Mouse (Mus musculus): ENCODE results near the gene Prkd2.

Gene Prkd2

DNA sequence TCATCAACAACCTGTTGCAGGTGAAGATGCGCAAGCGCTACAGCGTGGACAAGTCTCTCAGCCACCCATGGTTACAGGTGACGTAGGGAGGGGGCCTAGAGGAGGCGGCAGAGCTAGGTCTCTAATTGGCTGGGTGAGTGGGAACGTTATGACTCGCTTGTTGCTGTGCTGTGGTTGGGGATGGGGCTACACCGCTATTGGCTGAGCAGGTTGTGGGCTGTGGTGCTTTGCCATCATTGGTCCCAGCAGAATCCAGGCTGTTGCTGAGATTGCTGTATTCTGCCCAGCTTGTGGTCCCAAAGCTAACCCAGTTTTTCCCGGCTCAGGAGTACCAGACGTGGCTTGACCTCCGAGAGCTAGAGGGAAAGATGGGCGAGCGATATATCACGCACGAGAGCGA is 26.8 kb downstream of the Prkd2 start:
- no peak for DNase-seq (ENCODE audit: low spot score)

DNA sequence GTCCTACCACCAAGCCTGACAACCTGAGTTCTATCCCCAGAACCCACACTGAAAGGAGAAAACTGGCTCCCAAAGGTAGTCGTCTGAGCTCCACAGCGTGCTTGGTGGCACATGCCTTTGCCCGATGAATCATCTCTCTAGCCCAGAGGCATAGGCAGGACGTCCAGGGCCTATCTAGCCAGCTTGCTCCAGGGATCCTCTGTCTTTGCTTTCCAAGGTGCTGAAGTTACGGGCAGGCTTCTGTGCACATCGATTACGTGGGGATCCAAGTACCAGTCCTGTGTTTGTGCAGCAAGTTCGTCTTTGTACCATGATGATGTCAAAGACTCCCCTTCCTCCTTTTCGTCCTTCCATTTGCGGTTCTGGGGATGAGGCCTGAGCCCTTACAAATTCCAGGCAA is 28.9 kb downstream of the Prkd2 start:
- no peak for DNase-seq (ENCODE audit: low spot score)

DNA sequence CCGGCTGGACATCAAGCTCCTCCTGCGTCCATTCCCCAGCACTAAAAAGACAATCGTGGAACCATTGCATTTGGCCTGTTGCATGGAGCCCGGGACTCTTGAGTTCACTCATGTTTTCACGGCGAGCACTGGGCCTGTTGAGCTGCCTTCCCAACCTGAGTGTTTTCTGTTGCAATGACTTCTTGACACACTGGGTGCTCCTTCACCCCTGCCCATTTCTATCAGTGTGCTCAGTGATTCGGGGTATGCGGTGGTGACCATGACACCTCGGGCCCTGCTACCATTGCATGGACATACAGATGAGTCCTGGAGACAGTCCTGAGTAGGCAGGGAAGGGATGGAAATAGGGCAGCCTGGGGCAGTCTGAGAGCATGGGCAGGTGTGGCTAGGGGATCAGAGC is 29.8 kb downstream of the Prkd2 start:
- no peak for DNase-seq (ENCODE audit: low spot score)

DNA sequence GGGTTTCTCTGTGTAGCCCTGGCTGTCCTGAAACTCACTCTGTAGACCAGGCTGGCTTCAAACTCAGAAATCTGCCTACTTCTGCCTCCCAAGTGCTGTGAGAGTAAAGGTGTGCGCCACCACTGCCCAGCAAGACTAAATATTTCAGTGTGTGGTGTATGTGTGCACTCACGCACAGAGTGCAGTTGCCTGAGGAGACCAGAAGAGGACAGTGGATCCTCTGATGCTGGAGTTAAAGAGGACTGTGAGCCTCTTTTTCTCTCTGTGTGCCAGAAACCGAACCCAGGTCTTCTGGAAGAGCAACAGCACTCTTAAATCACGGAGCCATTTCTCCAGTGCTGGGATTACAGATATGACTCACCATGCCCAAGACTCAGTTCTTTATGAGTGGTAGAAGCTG is 30.7 kb downstream of the Prkd2 start:
- no peak for DNase-seq (ENCODE audit: low spot score)

DNA sequence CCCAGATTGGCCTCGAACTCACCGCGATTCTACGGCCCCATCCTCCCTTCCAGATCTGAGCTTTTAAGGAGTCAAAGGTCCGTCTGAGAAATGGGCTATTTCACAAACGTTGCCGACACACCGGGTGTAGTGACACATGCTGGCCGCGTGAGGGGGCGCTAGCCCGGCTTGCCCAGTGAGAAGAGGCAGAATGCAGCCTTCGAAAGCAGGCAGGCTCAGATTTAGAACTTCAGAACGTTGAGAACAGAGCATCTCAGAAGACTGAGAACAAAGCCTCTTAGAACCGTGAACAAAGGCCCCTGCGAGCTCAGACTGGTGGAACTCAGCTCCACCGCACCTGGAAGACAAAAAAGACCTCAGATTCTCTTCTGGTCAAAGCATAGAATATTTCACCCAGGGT is 31.5 kb downstream of the Prkd2 start:
- DNase-seq (ENCODE audit: low spot score), result peak; percentile 66

DNA sequence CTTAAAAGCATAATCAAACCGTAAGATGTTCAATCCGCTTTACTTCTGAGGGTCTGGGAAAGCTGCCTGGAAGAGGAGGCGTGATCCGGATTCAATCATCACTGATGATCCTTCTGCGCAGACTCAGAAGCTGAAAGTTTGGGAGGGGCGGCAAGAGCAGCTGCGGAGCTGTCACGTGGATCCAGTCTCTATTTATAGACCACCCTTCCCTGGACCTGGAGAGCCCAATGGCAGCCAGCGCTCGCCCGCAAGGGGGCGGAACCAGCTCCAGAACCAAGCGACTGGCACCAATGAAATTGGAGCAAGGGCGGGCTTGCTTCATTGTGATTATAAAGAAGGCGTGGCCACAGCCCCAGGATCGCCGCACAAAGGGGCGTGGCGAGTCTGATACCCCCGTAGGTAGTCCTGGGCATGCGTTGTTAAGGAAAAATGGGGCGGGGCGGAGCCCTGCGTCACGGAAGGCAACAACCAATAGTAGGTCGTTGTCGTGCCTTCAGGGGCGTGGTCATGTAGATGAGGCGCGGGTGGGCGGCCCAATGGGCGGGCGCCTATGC is 32.1 kb downstream of the Prkd2 start:
- DNase-seq (ENCODE audit: low spot score), result peak; percentile 98

DNA sequence AGATGAGACGGTGACA is 32.4 kb downstream of the Prkd2 start, which contains the start of gene Dact3:
Gene Dact3 (plus strand): TSS at position 8 of the 16 bp plus-strand sequence.
- DNase-seq (ENCODE audit: low spot score), result no peak

DNA sequence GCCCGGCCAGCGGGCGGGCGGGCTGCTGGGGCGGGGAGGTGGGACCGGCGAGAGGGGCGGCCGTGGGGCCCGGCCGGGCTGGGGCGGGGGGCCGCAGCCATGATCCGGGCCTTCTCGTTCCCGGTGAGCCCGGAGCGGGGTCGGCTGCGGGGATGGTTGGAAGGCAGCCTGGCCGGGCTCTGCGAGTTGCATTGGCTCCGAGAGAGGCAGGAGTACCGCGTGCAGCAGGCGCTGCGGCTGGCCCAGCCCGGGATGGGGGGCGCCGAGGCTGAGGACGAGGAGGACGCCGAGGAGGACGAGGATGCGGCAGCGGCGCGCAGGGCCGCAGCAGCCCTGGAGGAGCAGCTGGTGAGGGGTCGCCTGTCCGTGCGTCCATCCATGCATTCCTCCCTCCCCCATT is 32.6 kb downstream of the Prkd2 start:
- DNase-seq (ENCODE audit: low spot score), result no peak

DNA sequence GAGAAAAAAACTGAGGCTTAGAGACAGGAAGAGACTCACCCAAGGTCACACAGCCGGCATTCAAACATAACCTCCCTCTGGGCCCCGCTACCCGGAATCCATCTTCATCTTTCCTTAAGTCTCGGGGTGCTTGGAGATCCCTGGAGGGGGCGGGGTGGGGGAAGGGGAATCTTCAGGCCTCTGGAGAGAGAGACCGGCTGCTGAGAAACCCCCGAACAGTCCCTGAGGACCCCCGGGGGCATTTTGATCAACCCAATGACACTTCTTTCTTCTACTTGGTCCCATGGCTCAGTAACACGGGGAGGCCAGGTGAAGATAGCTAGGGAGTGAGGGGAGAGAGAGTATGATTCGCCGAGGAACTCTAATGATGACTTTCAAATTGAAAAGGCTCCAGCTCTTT is 33.3 kb downstream of the Prkd2 start:
- no peak for DNase-seq (ENCODE audit: low spot score)

DNA sequence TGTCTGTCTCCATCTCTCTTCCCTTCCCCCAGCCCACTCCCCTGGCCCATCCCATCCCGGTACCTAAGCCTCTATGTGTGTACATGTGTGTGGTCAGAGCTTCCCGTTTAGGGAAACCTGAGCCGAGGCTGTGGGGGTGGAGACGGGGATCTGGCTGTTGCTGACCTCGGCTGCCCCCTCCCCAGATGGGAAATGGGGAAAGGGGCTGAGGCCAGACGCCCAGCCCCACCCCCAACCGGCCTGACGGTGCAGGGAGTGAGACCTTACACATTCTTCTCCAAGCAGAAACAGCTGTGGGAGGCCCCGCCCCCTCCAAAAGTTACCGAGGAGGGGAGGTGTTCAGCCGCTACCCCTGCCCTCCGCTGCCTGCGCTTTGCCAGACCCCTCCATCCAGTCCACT is 33.9 kb downstream of the Prkd2 start:
- no peak for DNase-seq (ENCODE audit: low spot score)

DNA sequence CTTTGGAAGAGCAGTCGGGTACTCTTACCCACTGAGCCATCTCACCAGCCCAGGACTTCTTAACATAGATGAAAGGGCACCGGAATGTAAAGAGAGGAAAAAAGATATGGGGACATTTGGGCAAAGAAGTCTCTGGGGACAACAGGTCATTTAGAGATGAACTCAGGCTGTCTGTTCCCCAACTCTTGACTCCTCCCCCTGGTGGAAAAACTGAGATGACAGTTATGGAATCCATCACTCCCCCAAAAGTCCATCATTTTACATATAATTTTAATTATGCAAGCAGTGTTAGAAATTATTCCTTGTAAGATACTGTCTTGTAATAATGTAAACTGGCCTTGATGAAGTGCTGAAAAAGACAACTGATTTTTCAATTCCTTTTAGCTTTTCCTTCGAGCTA is 35.0 kb downstream of the Prkd2 start:
- DNase-seq (ENCODE audit: low spot score), result no peak

DNA sequence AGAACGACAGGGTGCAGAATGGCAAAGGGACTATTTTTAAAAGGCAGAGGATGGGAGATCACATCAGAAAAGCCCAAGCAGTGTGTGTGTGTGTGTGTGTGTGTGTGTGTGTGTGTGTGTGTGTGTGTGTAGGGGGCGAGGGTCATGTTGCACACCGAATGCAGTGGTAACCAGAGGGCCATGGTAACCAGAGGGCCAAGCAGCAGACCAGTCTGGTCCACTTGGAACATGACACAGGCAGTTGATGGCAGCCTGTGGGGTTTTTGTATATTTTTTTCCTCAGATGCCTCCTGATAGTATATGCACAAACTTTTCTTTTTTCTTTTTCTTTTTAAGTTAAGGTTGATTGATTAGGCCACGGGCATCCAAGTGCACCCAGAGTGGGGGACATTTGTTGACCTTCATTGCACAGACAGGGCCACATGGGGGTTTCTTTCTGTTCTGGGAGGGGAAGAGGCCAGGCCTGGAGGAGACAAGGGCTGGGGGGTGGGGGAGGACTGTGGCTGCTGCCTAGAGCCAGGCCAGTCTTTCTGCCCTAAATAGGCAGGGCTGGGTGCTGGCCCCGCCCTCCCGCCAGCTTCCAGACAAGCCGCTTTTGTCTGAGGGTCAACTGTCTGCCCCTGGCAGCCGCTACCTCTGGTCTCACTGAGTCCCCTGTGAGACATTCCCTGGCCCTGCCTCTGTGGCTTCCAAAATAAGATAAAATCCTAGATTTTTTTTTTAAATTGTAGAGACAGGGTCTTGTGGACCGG is 37.3 kb downstream of the Prkd2 start:
- DNase-seq (ENCODE audit: low spot score), result no peak

DNA sequence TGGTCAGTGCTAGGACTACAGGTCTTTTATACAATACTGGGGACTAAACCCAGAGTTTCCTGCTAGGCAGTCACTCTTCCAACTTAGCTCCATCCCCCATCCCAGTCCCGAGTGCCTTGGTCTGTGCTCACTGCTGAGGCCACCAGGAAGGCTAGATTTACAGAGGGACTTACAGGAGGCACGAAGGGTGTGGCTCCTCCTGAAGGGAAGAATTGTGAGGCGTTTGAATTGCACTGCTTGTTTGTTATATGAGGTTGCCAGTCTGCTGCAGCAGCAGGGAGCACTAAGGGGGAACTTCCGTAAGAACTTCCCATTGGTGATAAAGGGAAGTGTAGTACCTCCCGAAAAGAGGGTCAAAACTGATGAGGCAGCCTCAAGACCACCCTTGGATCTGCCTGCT is 37.9 kb downstream of the Prkd2 start:
- no peak for DNase-seq (ENCODE audit: low spot score)

DNA sequence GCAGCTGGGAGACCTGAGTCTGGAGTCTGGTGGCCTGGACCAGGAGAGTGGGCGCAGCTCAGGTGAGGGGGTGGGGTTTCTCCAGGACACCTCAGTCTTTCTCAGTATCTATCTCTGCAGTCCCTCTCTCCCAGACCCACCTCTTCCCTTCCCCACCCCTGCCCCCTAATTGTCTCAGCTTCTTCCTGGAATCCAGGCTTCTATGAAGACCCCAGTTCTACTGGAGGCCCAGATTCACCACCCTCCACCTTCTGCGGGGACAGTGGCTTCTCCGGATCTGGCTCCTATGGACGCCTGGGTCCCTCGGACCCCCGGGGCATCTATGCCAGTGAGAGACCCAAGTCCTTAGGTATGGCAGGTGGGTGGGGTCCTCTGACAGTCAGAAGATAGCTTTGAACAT is 40.5 kb downstream of the Prkd2 start:
- no peak for DNase-seq (ENCODE audit: low spot score)

DNA sequence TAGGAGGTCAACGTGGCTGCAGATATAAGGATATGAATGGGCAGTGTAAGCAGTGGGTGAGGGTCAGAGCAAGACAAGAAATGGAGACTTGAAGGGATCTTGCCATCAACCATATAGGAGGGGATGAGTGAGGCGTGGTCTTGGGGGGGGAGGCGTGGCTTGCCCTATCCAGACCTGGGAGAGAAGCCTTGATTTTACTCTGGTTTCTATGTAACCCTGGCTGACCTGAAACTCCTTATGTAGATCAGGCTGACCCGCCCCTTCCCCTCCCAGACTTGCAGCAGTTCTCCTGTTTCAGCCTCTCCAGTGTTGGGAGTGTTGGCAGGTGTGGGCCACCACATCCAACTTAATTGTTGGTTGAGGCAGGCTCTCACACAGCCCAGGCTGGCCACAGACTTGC is 41.6 kb downstream of the Prkd2 start:
- no peak for DNase-seq (ENCODE audit: low spot score)

DNA sequence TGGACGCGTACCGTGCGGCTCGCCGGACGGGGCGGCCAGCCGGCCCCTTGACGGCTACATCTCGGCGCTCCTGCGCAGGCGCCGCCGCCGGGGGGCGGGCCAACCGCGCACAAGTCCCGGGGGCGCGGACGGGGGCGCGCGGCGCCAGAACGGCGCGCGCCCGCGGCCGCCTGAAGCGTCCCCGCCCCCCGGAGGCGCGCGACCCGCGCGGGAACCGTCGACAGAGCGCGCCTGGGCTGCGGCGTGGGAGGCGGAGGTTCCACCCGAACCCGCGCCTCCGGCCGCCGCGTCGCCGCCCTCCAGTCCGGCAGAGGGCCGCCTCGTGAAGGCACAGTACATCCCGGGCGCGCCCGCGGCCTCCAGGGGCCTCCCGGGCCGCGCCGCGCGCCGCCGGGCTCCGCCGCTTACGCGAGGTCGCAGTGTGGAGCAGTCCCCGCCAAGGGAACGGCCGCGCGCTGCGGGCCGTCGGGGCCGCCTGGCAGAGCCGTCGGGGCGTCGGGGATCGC is 42.6 kb downstream of the Prkd2 start:
- no peak for DNase-seq (ENCODE audit: low spot score)

DNA sequence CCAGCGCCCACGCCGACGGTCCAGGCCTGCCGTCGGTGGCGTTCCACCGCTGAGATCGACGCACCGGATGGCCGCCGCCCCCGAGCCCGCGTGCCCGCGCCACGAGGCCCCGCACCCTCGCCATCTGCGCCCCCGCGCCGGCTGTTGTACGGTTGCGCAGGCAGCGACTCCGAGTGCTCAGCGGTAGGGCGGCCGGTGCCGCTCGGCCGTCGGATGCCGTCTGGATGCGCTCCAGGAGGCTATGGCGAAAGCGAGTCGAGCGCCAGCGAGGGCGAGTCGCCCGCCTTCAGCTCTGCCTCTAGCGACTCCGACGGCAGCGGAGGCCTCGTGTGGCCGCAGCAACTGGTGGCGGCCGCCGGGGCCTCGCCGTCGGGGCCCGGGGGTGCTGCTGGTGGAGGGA is 43.2 kb downstream of the Prkd2 start:
- no peak for DNase-seq (ENCODE audit: low spot score)

DNA sequence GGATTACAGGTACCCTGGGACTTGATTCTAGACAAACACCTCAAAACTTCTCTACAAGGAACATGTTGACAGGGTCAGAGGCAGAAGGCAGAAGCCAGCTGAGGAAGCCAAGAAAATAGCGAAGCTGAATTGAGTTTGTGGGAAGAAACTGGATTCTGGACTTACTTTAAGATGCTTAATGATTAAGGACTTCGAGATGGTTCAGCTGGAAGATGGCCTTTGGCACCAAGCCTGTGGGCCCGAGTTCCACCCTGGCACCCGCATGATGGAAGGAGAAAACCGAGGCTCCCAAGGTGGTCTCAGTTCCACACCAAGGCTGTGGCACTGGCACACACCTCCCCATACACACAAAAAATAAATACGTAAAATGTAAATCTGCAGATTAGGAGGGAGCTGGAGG is 47.8 kb downstream of the Prkd2 start:
- no peak for DNase-seq (ENCODE audit: low spot score)

DNA sequence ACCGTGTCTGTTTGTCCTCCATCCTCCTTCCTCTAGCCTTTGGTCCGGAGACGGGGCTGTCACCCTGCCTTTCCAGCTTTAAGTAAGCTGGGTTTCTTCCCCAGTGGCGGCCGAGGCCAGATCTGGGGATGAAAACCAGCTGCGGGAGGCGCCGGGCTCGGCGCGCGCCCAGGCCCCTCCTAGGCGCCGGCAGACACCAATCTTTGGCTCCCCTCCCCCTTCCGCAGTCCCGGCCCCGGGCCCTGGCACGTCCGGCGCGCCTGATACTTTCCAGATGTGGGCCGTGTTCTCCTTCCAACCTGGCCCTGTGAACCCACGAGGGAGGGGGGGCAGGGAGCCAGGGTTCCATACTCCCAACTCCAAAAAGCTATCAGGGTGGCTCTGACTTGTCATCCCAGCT is 48.2 kb downstream of the Prkd2 start:
- peak; percentile 76 for DNase-seq (ENCODE audit: low spot score)

DNA sequence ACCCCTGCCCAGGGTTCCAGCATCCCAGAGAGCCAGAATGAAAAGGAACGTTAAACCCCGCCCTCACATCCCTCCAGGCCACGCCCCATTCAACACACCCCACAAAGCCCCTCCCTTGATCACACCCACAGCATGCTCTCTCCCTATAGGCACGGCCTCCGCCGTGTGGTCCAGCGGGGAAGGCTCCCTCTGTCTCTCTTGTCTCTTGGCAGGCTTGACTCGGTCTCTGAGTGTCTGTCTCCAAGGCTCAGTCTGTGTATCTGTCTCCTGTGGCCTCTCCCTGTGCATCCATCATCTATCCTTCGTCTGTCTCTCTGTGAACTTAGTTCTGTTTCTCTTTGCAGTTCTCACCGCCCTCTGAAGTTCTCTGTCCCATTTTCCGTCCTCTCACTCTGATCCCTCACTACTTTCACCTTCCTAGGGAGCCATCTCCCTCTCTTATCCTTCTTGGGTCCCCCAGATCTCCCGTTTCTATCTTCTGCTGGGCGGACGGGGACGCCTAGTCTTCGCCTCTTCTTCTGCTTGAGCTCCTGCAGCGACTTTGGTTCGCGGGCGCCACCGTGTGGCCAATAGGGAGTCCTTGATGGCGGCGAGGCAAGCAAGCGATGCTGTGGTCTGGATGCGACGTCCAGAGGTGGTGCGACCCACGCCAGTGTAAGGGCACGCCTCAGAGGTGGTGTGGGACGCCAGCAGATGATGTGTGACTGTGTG is 49.1 kb downstream of the Prkd2 start, which contains the start of gene Gng8:
Gene Gng8 (plus strand): TSS at position 146 of the 711 bp plus-strand sequence.
- peak; percentile 81 for DNase-seq (ENCODE audit: low spot score)

DNA sequence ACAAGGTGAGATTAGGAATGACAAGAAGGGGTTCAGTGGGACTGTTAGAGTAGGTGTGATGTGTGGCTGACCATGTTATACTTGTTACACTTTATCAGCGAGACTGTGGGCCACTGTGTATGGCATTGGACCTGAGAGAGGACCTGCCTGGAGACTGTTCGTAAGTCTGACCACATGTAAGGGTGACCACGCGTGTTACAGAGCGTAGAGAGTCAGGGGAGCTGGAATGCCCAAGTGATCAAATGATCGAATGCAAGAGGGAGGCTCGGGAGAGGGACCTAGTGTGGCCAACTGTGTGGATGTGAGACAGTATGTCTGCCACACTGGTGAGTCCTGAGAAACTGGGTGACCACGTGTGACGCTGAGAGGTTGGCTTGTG is 49.6 kb downstream of the Prkd2 start:
- no peak for DNase-seq (ENCODE audit: low spot score)

DNA sequence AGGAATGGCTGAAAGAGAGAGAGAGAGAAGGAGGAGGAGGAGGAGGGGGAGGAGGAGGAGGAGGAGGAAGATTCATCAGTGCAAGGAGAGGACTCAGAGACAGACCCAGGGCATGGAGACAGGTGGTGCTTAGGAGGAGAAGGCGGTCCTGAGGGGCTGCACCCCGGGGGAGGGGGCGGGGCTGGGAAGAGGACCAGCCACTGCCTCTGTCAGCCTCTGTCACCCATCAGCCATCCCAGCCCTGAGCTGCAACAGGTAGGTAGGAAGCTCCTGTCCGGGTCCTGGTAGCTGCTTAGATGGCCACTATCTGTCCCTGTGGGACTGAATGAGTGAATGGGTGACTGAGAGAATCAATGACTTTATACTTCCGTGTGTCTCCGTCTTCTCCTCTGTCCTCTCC is 50.9 kb downstream of the Prkd2 start:
- no peak for DNase-seq (ENCODE audit: low spot score)

DNA sequence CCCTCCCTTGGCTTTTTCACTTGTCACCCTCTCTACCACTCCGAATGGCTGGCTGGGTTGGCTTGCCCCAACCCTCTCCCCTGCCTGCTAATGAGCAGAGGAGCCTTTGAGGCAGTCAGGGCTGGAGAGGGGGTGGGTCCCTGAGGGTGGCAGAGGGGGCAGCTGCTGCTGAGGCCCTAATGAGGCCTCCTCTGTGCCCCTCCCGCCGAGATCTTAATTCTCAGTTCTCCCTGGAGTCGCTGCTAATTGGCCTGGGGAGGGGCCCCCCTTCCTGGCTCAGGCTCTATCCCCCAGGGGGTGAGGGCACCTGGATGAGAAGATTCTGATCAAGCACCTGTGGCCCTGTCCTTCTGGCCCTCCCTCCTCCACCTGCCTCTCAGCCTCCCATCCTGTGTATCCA is 51.6 kb downstream of the Prkd2 start:
- DNase-seq (ENCODE audit: low spot score), result no peak

DNA sequence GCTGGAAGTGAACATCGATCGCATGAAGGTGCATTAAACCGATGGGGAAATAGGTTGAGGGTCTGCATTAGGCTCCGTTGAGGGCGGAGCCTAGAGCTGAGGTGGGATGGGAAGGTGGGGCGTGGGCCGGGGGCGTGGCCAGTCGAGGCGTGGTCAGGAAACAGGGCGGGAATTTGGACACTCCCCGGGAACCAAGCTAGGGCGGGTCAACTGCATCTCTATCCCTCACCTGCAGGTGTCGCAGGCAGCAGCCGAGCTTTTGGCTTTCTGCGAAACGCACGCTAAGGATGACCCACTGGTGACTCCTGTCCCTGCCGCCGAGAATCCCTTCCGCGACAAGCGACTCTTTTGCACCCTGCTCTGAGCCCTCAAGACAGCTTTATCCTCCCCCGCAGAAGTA is 52.3 kb downstream of the Prkd2 start:
- DNase-seq (ENCODE audit: low spot score), result peak; percentile 70

Measured in ovary, postnatal 14 days (tissue).